Mouse (Mus musculus) liver, embryonic 14.5 days (tissue): ENCODE results near the gene Bcl11b. TPM values are rescaled to one million over a fixed set of nuclear protein-coding genes. Genes with fewer than 3 reads are reported as not detected.

ENCODE experiments used
- ATAC-seq: fragments of 200-750 bp; cut with Nextera tagmentation; 2 replicates; pipeline ENCODE4 v1.8.0; 2017; ENCODE audit warnings: moderate number of reproducible peaks, mild to moderate bottlenecking, moderate library complexity; ENCODE audit not compliant: insufficient read depth
- DNase-seq, 3 experiments: peaks; one replicate each; pipeline ENCODE4 v3.0.0-alpha.2; 2012 to 2013; ENCODE audit warnings: low read depth in 3 of 3, low spot score in 3 of 3
- H3K27ac ChIP-seq: fragments of 300-500 bp; sonication (generic); 2 replicates; pipeline ENCODE4 v1.5.1; 2014; ENCODE audit warnings: moderate library complexity, mild to moderate bottlenecking, control low read depth, inconsistent platforms
- H3K27me3 ChIP-seq: fragments of 300-500 bp; sonication (generic); 2 replicates; pipeline ENCODE4 v1.6.1; 2014; ENCODE audit warnings: mild to moderate bottlenecking, low read length, moderate library complexity; ENCODE audit not compliant: control insufficient read depth, insufficient read depth
- H3K36me3 ChIP-seq: fragments of 300-500 bp; sonication (generic); replicated peaks from 2 replicates; pipeline ENCODE4 v1.6.1; 2014; ENCODE audit warnings: low read depth; ENCODE audit not compliant: control insufficient read depth, insufficient read depth
- H3K4me1 ChIP-seq, 2 experiments: fragments of 200-500 bp in 1 of 2; fragments of 300-500 bp in 1 of 2; sonication (generic) in 1 of 2; replicated peaks; 2 replicates each; pipeline ENCODE4 v1.6.1; 2012 to 2014; ENCODE audit warnings: antibody characterized with exemption in 1 of 2, inconsistent platforms in 1 of 2, low read length in 1 of 2; ENCODE audit not compliant: control insufficient read depth in 2 of 2, insufficient read depth in 2 of 2
- H3K4me2 ChIP-seq: fragments of 300-500 bp; sonication (generic); 2 replicates; pipeline ENCODE4 v1.6.1; 2014; ENCODE audit warnings: low read depth, mild to moderate bottlenecking, control low read depth, moderate library complexity
- H3K4me3 ChIP-seq, 2 experiments: fragments of 200-500 bp in 1 of 2; fragments of 300-500 bp in 1 of 2; sonication (generic) in 1 of 2; 2 replicates each; pipeline ENCODE4 v1.5.1; 2012 to 2014; ENCODE audit warnings: low read depth in 2 of 2, low read length in 2 of 2, mild to moderate bottlenecking in 2 of 2, control low read depth in 1 of 2, inconsistent platforms in 1 of 2, moderate library complexity in 1 of 2; ENCODE audit not compliant: insufficient read depth in 1 of 2
- H3K9ac ChIP-seq: fragments of 300-500 bp; sonication (generic); replicated peaks from 2 replicates; pipeline ENCODE4 v1.6.1; 2014; ENCODE audit warnings: mild to moderate bottlenecking, control low read depth, moderate library complexity
- H3K9me3 ChIP-seq: fragments of 300-500 bp; sonication (generic); 2 replicates; pipeline ENCODE4 v1.6.1; 2016; ENCODE audit warnings: low read length, mixed read lengths; ENCODE audit not compliant: control insufficient read depth
- CTCF ChIP-seq: IDR thresholded peaks from 2 replicates; pipeline ENCODE4 v1.5.1; 2016; ENCODE audit warnings: antibody characterized with exemption, low read depth, control low read depth
- EP300 ChIP-seq: IDR thresholded peaks from 2 replicates; pipeline ENCODE4 v1.6.1; 2016; ENCODE audit warnings: antibody characterized with exemption, low read depth
- WGBS: fragments of 180-500 bp; shearing (Covaris S2); extraction: QIAGEN DNeasy Blood & Tissue Kit; methylation state at CpG from one replicate; pipeline ENCODE4 v1.1.7; 2014; ENCODE audit not compliant: insufficient replicate concordance; 5-methylcytosine and 5-hydroxymethylcytosine counted together
- polyA plus RNA-seq, 2 experiments: library from polyadenylated mRNA; depleted of rRNA in 1 of 2; stranded (reverse) in 1 of 2; unstranded in 1 of 2; fragments of >200 nt; fragmentation: Nextera tagmentation in 1 of 2; extraction: Ambion mirVana in 1 of 2; gene quantifications; 2 replicates each; pipeline versions ENCODE4 v1.2.1 to v1.2.3; 2012 to 2014

The Bcl11b gene
- polyA plus RNA-seq, 2 experiments = 0.02 TPM; not detected in 1

GRCm38 (mm10) chr12:107993029-107993428 is 10.4 kb downstream of the Bcl11b start:
- 42% methylated on average over 4 of the region's 4 CpGs for WGBS
- no peak for DNase-seq
- no peaks in the 10 kb centered on the region for H3K9me3 ChIP-seq
- no peaks in the 10 kb centered on the region for H3K36me3 ChIP-seq
- no peaks in the 10 kb centered on the region for H3K4me1 ChIP-seq
- no peak overlapping the region for H3K27ac ChIP-seq
- TF ChIP-seq EP300 (no peak), CTCF (no peak)
- H3K4me2 ChIP-seq = no peak overlapping the region
- no peak for ATAC-seq
- H3K27me3 ChIP-seq = no peaks in the 10 kb centered on the region; the same call in 1 of the 2 replicates
- H3K9ac ChIP-seq = no peak overlapping the region
- H3K4me3 ChIP-seq = no peak overlapping the region

GRCm38 (mm10) chr12:107991191-107991590 is 12.2 kb downstream of the Bcl11b start:
- TF ChIP-seq EP300 = no peak
- TF ChIP-seq CTCF = no peak
- no peak overlapping the region for H3K27ac ChIP-seq
- no peak for ATAC-seq
- H3K27me3 ChIP-seq = no peaks in the 10 kb centered on the region
- no peaks in the 10 kb centered on the region for H3K9me3 ChIP-seq
- no peaks in the 10 kb centered on the region for H3K36me3 ChIP-seq
- no peak overlapping the region for H3K9ac ChIP-seq
- no peak overlapping the region for H3K4me3 ChIP-seq
- H3K4me2 ChIP-seq = no peak overlapping the region
- no peaks in the 10 kb centered on the region for H3K4me1 ChIP-seq
- DNase-seq = no peak
- WGBS = 62% methylated on average over 11 of the region's 11 CpGs

- Histone ChIP-seq H3K4me1 (no peaks in the 10 kb centered on the region), H3K9ac (no peak overlapping the region), H3K4me2 (no peak overlapping the region), H3K36me3 (no peaks in the 10 kb centered on the region), H3K4me3 (no peak overlapping the region), H3K27me3 (peaks cover 25% of the 10 kb centered on the region), H3K27ac (no peak overlapping the region), H3K9me3 (no peaks in the 10 kb centered on the region)
- TF ChIP-seq EP300 (no peak), CTCF (no peak)
- WGBS = 56% methylated on average over 8 of the region's 8 CpGs
- no peak for DNase-seq
- no peak for ATAC-seq
These were observed 20.2 kb downstream of the Bcl11b start for GRCm38 (mm10) chr12:107983211-107983610.

- DNase-seq = no peak
- H3K27me3 ChIP-seq = peaks cover 32% of the 10 kb centered on the region
- TF ChIP-seq CTCF = no peak
- TF ChIP-seq EP300 = no peak
- no peak overlapping the region for H3K4me2 ChIP-seq
- H3K4me1 ChIP-seq = no peaks in the 10 kb centered on the region
- no peak overlapping the region for H3K27ac ChIP-seq
- no peaks in the 10 kb centered on the region for H3K9me3 ChIP-seq
- 59% methylated on average over 9 of the region's 9 CpGs for WGBS
- no peaks in the 10 kb centered on the region for H3K36me3 ChIP-seq
- H3K4me3 ChIP-seq = no peak overlapping the region
- ATAC-seq = no peak
- H3K9ac ChIP-seq = no peak overlapping the region
These were observed 21.1 kb downstream of the Bcl11b start for GRCm38 (mm10) chr12:107982306-107982705.

GRCm38 (mm10) chr12:107981231-107981630 is 22.2 kb downstream of the Bcl11b start:
- no peak for ATAC-seq
- no peak for TF ChIP-seq CTCF
- TF ChIP-seq EP300 = no peak
- no peak overlapping the region for H3K4me3 ChIP-seq
- H3K9me3 ChIP-seq = no peaks in the 10 kb centered on the region
- H3K4me1 ChIP-seq = no peaks in the 10 kb centered on the region
- H3K4me2 ChIP-seq = no peak overlapping the region
- 29% methylated on average over 6 of the region's 6 CpGs for WGBS
- peaks cover 40% of the 10 kb centered on the region for H3K27me3 ChIP-seq
- no peak for DNase-seq
- no peak overlapping the region for H3K27ac ChIP-seq
- no peak overlapping the region for H3K9ac ChIP-seq
- no peaks in the 10 kb centered on the region for H3K36me3 ChIP-seq
